Mouse (Mus musculus) kidney, embryonic 14.5 days (tissue): ENCODE measurements around the gene Hsph1. TPM values are rescaled to one million over a fixed set of nuclear protein-coding genes. Genes with fewer than 3 reads are reported as not detected.

Source experiments
- ATAC-seq: fragments of 200-750 bp; cut with Nextera tagmentation; 2 replicates; pipeline ENCODE4 v1.8.0; 2017; ENCODE audit warnings: moderate number of reproducible peaks, mild to moderate bottlenecking, moderate TSS enrichment, moderate library complexity; ENCODE audit not compliant: low FRiP score, low TSS enrichment
- H3K27ac ChIP-seq: fragments of 300-500 bp; sonication (generic); 2 replicates; pipeline ENCODE4 v1.5.1; 2014; ENCODE audit warnings: low read depth, mild to moderate bottlenecking, low read length, moderate library complexity, mixed read lengths
- H3K27me3 ChIP-seq: fragments of 300-500 bp; sonication (generic); 2 replicates; pipeline ENCODE4 v1.6.1; 2014; ENCODE audit warnings: mild to moderate bottlenecking, low read length; ENCODE audit not compliant: control insufficient read depth, insufficient read depth
- H3K36me3 ChIP-seq: fragments of 300-500 bp; sonication (generic); 2 replicates; pipeline ENCODE4 v1.6.1; 2014; ENCODE audit warnings: low read length, mixed read lengths; ENCODE audit not compliant: control insufficient read depth, insufficient read depth
- H3K4me1 ChIP-seq: fragments of 300-500 bp; sonication (generic); 2 replicates; pipeline ENCODE4 v1.6.1; 2014; ENCODE audit warnings: low read length, mixed read lengths; ENCODE audit not compliant: control insufficient read depth, insufficient read depth
- H3K4me2 ChIP-seq: fragments of 300-500 bp; sonication (generic); replicated peaks from 2 replicates; pipeline ENCODE4 v1.6.1; 2014; ENCODE audit warnings: low read depth, mild to moderate bottlenecking, low read length
- H3K4me3 ChIP-seq: fragments of 300-500 bp; sonication (generic); 2 replicates; pipeline ENCODE4 v1.5.1; 2014; ENCODE audit warnings: mild to moderate bottlenecking, low read length
- H3K9ac ChIP-seq: fragments of 300-500 bp; sonication (generic); 2 replicates; pipeline ENCODE4 v1.6.1; 2014; ENCODE audit warnings: low read depth, mild to moderate bottlenecking, low read length, moderate library complexity
- H3K9me3 ChIP-seq: fragments of 300-500 bp; sonication (generic); 2 replicates; pipeline ENCODE4 v1.6.1; 2016; ENCODE audit warnings: low read length; ENCODE audit not compliant: control insufficient read depth
- WGBS: fragments of 180-500 bp; shearing (Covaris S2); extraction: QIAGEN DNeasy Blood & Tissue Kit; methylation state at CpG from one replicate; pipeline ENCODE4 v1.1.7; 2014; 5-methylcytosine and 5-hydroxymethylcytosine counted together
- polyA plus RNA-seq: library from polyadenylated mRNA; unstranded; fragments of >200 nt; fragmentation: Nextera tagmentation; extraction: Ambion mirVana; gene quantifications from 2 replicates; pipeline ENCODE4 v1.2.1, GENCODE M21; 2014

Gene Hsph1
- polyA plus RNA-seq, 1 experiment from 2014 or later, result 68.4 TPM

- no peak overlapping the region for H3K4me2 ChIP-seq
- WGBS, result 74% methylated on average over 5 of the region's 5 CpGs
- no peaks in the 10 kb centered on the region for H3K36me3 ChIP-seq
- H3K9ac ChIP-seq, result no peak overlapping the region
- H3K9me3 ChIP-seq, result no peaks in the 10 kb centered on the region
- H3K4me1 ChIP-seq, result no peaks in the 10 kb centered on the region
- no peak overlapping the region for H3K27ac ChIP-seq
- H3K27me3 ChIP-seq, result no peaks in the 10 kb centered on the region
- no peak overlapping the region for H3K4me3 ChIP-seq
- no peak for ATAC-seq
Observed at GRCm38 (mm10) chr5:149566957-149567356, 69.2 kb downstream of the Hsph1 start.

- Histone ChIP-seq H3K4me3 (no peak overlapping the region), H3K9me3 (no peaks in the 10 kb centered on the region), H3K4me1 (no peaks in the 10 kb centered on the region), H3K4me2 (no peak overlapping the region), H3K36me3 (no peaks in the 10 kb centered on the region), H3K27me3 (no peaks in the 10 kb centered on the region), H3K27ac (no peak overlapping the region), H3K9ac (no peak overlapping the region)
- WGBS, result 40% methylated on average over 11 of the region's 11 CpGs
- no peak for ATAC-seq
Observed at GRCm38 (mm10) chr5:149566026-149566425, 70.2 kb downstream of the Hsph1 start.

Other genes starting within 250 kb of the Hsph1 start
- gene Medag, start 224.6 kb downstream of the Hsph1 start, polyA plus RNA-seq, result 0.18 TPM in 1 of 2 replicates, not detected in the other
- gene Tex26, start 196.7 kb downstream of the Hsph1 start, polyA plus RNA-seq, result 0.19 and 0.26 TPM in 2 replicates
- gene Wdr95, start 107.7 kb downstream of the Hsph1 start, polyA plus RNA-seq, result not detected in 2 replicates
- 17.7 and 21.9 TPM in 2 replicates for gene B3glct, start 41.9 kb upstream of the Hsph1 start, polyA plus RNA-seq